Mouse (Mus musculus): Measurements from ENCODE around the gene C2. TPM values are rescaled to one million over a fixed set of nuclear protein-coding genes. Genes with fewer than 3 reads are reported as not detected.
A peak's percentile ranks its signal among the peaks of the same experiment; 100 is the strongest.
"Not testable (repeated sequence)": the region's sequence is repeated elsewhere in the genome, so short reads cannot be mapped to it uniquely, and the experiment has no call there.

C2 gene
- total and polyA plus RNA-seq, 2 experiments from 2014 or later, result 5.4 to 5.5 TPM

DNA sequence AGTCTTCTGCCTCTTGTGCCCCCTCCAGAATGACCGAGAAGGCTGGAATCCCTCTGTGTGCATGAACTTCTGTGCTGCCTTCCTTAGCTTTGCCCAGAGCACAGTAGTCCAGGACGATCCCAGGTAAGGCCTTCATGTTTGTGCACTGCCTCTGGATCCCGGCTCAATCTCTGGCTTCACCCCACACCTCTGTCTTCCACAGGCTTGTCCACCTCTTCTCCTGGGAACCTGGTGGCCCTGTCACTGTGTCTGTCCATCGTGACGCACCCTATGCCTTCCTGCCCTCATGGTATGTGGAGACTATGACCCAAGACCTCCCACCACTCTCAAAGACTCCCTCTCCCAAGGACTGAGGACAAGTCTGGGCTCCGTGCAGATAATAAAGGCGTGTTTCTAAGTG lies 59.3 kb downstream of the C2 start:
- DNase-seq (ENCODE audit: low spot score), result no peak
- H3K36me3 ChIP-seq (ENCODE audit: insufficient read depth, low read length), result peaks cover 44% of the 10 kb centered on the region

DNA sequence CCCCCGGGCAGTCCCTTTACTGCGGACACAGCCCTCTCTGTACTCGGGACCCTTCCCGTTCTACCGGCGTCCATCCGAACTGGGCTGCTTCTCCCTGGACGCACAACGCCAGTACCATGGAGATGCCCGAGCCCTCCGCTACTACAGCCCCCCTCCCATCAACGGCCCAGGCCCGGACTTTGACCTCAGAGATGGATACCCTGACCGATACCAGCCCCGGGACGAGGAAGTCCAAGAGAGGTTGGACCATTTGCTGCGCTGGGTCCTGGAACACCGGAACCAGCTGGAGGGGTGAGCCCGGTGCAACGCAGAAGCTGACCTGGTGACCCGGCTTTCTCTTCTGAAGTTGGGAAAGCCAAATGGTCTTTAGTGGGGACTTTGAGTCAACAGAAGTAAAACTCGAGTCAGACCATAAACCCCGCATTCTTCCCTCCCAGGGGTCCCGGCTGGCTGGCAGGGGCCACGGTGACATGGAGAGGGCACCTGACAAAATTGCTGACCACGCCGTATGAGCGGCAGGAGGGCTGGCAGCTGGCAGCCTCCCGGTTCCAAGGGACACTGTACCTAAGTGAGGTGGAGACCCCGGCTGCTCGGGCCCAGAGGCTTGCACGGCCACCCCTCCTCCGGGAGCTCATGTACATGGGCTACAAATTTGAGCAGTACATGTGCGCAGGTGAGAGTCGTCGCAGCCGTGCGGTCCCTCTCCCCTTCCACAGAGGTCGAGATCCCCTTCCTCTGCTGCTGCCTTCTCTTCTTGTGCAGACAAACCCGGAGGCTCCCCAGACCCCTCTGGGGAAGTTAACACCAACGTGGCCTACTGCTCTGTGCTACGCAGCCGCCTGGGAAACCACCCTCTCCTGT lies 60.4 kb downstream of the C2 start:
- peaks cover 34% of the 10 kb centered on the region for H3K36me3 ChIP-seq (ENCODE audit: insufficient read depth, low read length)
- H3K4me2 ChIP-seq (ENCODE audit: low read depth, low read length), result peak overlapping the region; percentile 88
- H3K9ac ChIP-seq (replicated peaks; ENCODE audit: low read length), result peak overlapping the region; percentile 69
- H3K4me3 ChIP-seq (ENCODE audit: low read length), result peak overlapping the region; percentile 66
- WGBS, result 38% methylated on average over 42 of the region's 43 CpGs
- ATAC-seq (peak; percentile 1), DNase-seq (ENCODE audit: low spot score) (no peak)
- H3K4me1 ChIP-seq (ENCODE audit: insufficient read depth, low read length), result peaks cover 13% of the 10 kb centered on the region; the same call in 1 of the 2 replicates
- H3K27me3 ChIP-seq (ENCODE audit: insufficient read depth, low read length), result no peaks in the 10 kb centered on the region
- H3K27ac ChIP-seq, result no peak overlapping the region
- TF ChIP-seq CTCF (IDR thresholded peaks at IDR 0.05; ENCODE audit: low read depth), result no peak
- no peaks in the 10 kb centered on the region for H3K9me3 ChIP-seq (ENCODE audit: low read length)

More for the DNA sequence above, 59.3 kb downstream of the C2 start:
- Histone ChIP-seq H3K4me1 (ENCODE audit: insufficient read depth, low read length) (peaks cover 13% of the 10 kb centered on the region; the same call in 1 of the 2 replicates), H3K27ac (no peak overlapping the region), H3K9me3 (ENCODE audit: low read length) (no peaks in the 10 kb centered on the region), H3K27me3 (ENCODE audit: insufficient read depth, low read length) (no peaks in the 10 kb centered on the region), H3K4me3 (ENCODE audit: low read length) (no peak overlapping the region), H3K4me2 (ENCODE audit: low read depth, low read length) (no peak overlapping the region), H3K9ac (replicated peaks; ENCODE audit: low read length) (no peak overlapping the region)
- 85% methylated on average over 7 of the region's 7 CpGs for WGBS
- no peak for ATAC-seq
- TF ChIP-seq CTCF (IDR thresholded peaks at IDR 0.05; ENCODE audit: low read depth), result no peak

DNA sequence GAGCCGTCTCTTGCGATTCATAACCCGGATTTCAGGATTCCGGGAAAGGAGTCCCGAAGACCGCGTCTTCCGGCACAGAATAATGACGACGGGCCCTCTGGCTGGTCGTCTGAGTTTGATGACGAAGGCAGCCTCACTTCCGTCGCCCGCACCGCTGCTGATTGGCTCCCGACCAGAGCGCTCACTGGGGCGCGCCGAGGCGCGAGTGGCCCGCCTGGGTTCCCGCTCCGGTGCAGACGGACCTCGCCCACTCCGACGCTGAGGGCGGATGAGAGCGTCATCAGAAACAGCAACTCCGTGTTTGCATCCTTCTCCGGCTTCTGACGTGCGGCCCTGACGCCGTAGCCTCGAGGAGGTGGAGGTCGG lies 61.2 kb downstream of the C2 start, which contains the start of the genes Stk19 and Dxo:
Stk19 (minus strand) TSS at position 90 of the 366 bp plus-strand sequence.
Dxo (plus strand) TSS at position 164 of the 366 bp plus-strand sequence.
- Histone ChIP-seq H3K4me1 (ENCODE audit: insufficient read depth, low read length) (peaks cover 13% of the 10 kb centered on the region; the same call in 1 of the 2 replicates), H3K9ac (replicated peaks; ENCODE audit: low read length) (peak within 1 kb of the TSS; percentile 69), H3K4me3 (ENCODE audit: low read length) (peak within 1 kb of the TSS; percentile 66), H3K36me3 (ENCODE audit: insufficient read depth, low read length) (peaks cover 30% of the 10 kb centered on the region), H3K27me3 (ENCODE audit: insufficient read depth, low read length) (no peaks in the 10 kb centered on the region), H3K27ac (peak within 1 kb of the TSS; percentile 74), H3K9me3 (ENCODE audit: low read length) (no peaks in the 10 kb centered on the region), H3K4me2 (ENCODE audit: low read depth, low read length) (peak within 1 kb of the TSS; percentile 88)
- peak; percentile 93 for ATAC-seq
- peak; percentile 99 for DNase-seq (ENCODE audit: low spot score)
- WGBS, result under 1% methylated on average over 40 of the region's 40 CpGs
- no peak for TF ChIP-seq CTCF (IDR thresholded peaks at IDR 0.05; ENCODE audit: low read depth)

DNA sequence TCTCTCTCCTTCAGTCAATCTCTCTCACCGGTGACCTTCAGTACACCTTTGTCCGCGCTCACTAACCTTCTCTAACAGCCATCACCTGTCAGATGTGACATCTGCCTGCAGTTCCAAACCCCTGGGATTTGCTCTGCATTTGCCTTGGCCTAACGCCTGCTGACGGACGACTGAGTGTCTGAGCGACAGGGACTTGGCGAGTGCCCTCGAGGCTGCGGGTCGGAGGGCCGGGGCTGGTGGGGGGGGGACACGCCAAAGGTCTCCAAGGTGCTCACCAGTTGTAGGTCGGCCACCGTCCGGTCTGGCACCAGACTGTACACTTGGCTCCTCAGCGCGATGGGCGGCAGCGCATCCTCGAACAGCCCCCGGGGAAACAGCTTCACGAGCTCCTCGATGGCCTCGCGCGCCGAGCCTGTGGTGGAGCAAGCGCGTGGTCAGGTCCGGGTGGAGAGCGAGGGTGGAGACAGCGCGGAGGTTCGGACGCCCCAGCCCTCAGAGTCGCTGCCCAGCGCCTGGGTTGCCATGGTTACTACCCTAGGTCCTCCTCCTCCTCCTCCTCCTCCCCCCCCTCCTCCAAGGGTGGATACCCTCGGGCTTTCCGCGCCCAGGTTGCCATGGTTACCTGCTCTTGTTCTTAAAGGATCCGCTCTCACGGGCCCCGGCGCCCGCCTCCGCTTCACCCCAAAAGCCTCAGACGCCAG lies 61.8 kb downstream of the C2 start:
- WGBS, result 3% methylated on average over 47 of the region's 48 CpGs
- H3K4me2 ChIP-seq (ENCODE audit: low read depth, low read length), result peak overlapping the region; percentile 88
- H3K36me3 ChIP-seq (ENCODE audit: insufficient read depth, low read length), result peaks cover 24% of the 10 kb centered on the region
- peak overlapping the region; percentile 74 for H3K27ac ChIP-seq
- peak overlapping the region; percentile 66 for H3K4me3 ChIP-seq (ENCODE audit: low read length)
- peak overlapping the region; percentile 69 for H3K9ac ChIP-seq (replicated peaks; ENCODE audit: low read length)
- DNase-seq (ENCODE audit: low spot score), result no peak
- TF ChIP-seq CTCF (IDR thresholded peaks at IDR 0.05; ENCODE audit: low read depth), result no peak
- no peaks in the 10 kb centered on the region for H3K27me3 ChIP-seq (ENCODE audit: insufficient read depth, low read length)
- peak; percentile 83 for ATAC-seq
- no peaks in the 10 kb centered on the region for H3K9me3 ChIP-seq (ENCODE audit: low read length)
- peaks cover 13% of the 10 kb centered on the region; the same call in 1 of the 2 replicates for H3K4me1 ChIP-seq (ENCODE audit: insufficient read depth, low read length)

DNA sequence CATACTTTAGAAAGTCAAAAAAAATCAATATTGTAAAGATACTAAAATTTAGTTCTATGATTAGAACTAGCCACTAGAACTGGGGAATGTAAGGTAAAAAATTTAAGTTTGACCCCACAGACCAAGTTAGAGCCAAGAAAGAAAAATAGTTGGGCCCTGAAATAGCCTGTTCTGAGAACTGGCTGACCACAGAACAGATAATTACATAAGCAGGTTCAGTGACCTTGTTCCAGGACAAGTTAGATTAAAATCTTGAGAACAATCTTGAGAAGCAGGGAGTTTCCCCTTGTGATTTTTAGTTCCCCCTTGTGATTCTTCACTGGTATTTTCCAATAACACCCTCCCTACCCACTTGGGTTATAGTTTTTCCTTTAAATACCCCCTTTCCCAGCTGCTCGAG lies 67.3 kb downstream of the C2 start:
- not testable (repeated sequence) for DNase-seq (ENCODE audit: low spot score); ATAC-seq; H3K9me3 ChIP-seq (ENCODE audit: low read length); H3K4me1 ChIP-seq (ENCODE audit: insufficient read depth, low read length); H3K4me2 ChIP-seq (ENCODE audit: low read depth, low read length); H3K9ac ChIP-seq (replicated peaks; ENCODE audit: low read length); H3K27me3 ChIP-seq (ENCODE audit: insufficient read depth, low read length); H3K4me3 ChIP-seq (ENCODE audit: low read length); H3K27ac ChIP-seq
- 97% methylated on average over 1 of the region's 1 CpGs for WGBS
- H3K36me3 ChIP-seq (ENCODE audit: insufficient read depth, low read length), result peaks cover 27% of the 10 kb centered on the region; the same call in 1 of the 2 replicates

DNA sequence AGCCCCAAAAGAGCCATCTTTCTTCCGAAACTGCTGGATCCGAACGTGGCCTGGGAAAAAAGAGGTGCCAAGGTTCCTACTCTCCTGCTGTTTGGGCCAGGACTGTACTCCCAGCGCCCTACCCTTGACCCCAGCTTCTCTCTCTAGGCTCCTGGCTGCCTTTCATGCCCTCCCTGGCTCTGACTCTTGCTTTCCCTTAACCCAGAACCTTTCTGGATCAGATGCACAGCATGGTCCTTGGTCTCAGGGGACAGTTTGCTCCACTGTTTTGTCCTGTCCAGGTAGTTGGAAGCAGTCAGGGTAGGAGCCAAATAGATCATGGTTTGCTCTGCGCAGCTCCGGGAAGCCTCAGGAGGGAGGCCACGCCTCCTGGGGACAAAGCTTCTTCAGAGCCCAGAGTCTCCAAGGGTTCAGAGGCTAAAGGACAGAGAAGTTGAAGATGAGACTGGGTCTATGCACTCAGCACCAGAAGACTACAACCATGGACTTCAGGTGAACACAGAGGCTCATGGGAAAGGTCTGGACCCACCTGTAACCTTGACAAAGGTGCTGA lies 83.2 kb downstream of the C2 start:
- no peaks in the 10 kb centered on the region for H3K9me3 ChIP-seq (ENCODE audit: low read length)
- WGBS, result 78% methylated on average over 7 of the region's 7 CpGs
- DNase-seq (ENCODE audit: low spot score) (no peak), ATAC-seq (no peak)
- no peaks in the 10 kb centered on the region for H3K27me3 ChIP-seq (ENCODE audit: insufficient read depth, low read length)
- no peak for TF ChIP-seq CTCF (IDR thresholded peaks at IDR 0.05; ENCODE audit: low read depth)
- H3K4me1 ChIP-seq (ENCODE audit: insufficient read depth, low read length), result no peaks in the 10 kb centered on the region
- H3K36me3 ChIP-seq (ENCODE audit: insufficient read depth, low read length), result no peaks in the 10 kb centered on the region
- H3K4me2 ChIP-seq (ENCODE audit: low read depth, low read length), result no peak overlapping the region
- no peak overlapping the region for H3K4me3 ChIP-seq (ENCODE audit: low read length)
- no peak overlapping the region for H3K9ac ChIP-seq (replicated peaks; ENCODE audit: low read length)
- H3K27ac ChIP-seq, result no peak overlapping the region

All from hindbrain, postnatal 0 days (tissue).